Mouse (Mus musculus) embryo, embryonic 11 days (tissue): ENCODE measurements at regions not wholly inside any gene's neighbourhood (a gene's known extent, or its start where the extent isn't known, plus 50 kb on each side); places are given as distances from the start of the nearest gene placed in this dataset.

Experiments used
- DNase-seq: peaks from one replicate; pipeline ENCODE4 v3.0.0-alpha.2; 2015

DNA sequence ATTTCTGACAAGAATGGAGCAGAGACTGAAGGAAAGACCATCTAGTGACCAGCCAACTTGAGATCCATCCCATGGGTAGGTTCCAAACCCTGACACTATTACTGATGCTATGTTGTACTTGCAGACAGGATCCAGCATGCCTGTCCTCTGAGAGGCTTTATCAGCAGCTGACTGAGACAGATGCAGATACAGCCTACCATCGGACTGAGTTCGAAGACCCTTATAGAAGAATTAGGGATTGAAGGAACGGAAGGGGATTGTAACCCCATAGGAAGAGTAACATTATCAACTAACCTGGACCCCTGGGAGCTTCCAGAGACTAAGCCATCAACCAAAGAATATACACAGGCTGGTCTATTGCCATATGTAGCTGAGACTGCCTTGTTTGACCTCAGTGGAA, 183.1 kb upstream of the Adcy2 start:
- DNase-seq, result no peak

DNA sequence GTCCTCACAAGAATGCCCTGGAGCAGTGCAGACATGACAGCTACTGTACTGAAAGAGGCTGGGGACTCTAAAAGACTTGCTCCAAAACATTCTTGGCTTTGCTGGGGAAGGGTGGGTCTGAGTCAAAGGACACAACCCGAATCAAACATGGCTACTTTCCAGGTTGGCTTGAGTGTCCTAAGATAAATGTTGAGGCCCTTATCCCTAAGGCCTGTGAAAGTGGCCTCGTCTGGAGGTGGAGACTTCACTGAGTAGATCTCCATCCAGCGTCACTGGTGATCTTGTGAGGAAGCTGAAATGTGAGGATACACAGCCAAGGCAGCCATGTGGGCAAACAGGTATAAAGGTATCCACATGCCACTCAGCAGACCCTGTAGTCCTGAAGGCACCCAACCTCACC, 191.3 kb upstream of the Adcy2 start:
- no peak for DNase-seq

DNA sequence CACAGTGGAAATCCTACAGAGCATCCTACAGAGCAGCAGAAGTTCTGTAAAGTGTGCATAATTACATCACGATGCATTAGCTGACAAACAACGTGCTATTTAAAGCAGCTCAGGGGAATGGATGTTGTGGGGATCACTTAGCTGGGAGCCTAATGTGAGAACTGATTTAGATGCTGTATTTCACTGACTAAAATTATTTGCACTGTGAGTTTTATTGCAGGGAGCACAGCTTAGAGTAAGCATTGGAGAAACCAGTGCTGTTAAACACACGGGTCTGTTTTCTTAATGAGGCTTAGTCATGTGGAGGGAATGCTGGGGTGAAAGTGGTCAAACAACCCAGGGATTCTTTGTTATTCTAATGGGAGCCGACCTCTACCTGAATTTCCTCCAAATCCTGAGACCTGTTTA, 197.1 kb upstream of the Adcy2 start:
- no peak for DNase-seq

DNA sequence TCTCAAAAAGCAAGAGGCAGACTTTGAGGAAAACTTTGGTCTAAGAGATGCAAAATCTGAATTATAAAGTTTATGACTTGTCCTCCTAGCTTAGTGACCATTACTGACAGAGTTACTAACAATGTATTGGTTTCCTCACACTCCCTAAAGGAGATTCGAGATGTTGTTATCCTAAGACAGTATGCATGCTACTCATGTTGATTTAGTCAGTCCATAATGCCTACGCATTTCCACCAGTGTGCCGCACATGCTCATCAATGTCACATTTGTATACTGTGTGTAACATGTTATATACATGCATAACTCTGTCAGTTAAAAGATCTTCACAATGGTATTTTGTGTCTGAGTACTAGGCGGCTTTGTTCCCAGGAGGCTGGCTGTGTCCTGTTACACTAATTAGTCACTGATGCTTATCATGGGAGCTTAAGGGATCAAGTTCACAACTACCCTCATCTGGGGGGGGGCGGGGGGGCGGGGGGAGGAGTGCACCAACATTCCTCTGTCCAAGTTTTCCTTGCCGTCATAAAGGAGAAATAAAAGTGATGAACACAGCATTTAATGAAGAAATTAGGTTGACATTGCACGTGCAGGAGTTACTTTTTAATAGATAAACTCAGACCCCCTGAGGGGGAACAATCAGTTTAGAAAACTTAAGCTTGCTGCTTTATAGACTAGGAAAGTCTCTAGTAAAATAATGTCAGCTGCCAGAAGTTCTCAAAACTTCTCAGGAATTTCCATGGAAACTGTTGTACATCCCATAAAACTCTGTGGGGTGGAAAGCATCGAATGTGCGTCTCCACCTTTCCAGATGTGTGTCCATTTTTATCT, 208.6 kb upstream of the Adcy2 start:
- no peak for DNase-seq

DNA sequence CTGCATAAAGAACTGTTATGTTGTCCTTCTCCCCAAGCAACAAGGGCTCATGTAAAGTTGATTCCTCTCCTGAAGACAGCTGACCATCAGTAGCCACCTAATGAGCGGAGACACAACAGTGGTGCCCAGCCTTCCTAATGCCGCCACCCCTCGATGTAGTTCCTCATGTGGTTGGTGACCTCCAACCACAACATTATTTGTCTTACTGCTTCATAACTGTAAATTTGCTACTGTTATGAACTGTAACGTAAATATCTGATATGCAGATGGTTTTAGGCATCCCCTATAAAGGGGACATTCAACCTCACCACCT, 209.2 kb upstream of the Adcy2 start:
- no peak for DNase-seq

DNA sequence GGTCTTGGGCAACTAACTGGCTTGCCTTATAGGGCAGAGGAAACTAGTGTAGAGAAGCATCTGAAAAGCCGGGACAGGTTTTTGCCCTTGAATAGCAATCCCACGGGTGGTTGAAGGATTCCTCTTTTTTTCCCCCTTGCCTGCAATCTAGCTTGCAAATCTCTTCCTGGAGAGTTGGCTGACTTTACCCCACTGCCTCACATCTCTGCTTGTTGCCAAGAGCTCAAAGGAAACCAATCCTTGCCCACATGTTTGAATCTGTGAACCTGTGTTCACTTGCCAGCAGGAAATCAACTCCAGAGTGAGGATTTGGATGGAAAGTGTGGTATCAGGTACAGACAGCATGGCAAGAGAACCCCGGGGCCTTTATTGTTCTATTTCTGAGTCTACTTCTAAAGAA, 217.2 kb upstream of the Adcy2 start:
- no peak for DNase-seq

DNA sequence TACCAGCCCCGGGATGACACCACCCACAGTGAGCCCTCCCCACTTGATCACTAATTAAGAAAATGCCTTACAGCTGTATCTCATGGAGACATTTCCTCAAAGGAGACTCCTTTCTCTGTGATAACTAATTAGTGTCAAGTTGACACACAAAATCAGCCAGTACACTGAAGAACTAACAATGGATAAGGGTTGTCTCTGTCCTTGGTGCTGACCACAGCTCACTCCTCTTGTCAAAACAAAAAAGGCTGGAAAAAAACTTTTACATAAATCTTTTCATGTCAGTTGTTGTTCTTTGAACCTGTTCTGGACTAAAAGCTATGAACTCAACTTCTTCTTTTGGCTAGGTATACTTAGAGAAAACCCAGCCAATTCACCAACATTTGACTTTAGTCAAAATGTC, 221.1 kb upstream of the Adcy2 start:
- peak; percentile 58 for DNase-seq

DNA sequence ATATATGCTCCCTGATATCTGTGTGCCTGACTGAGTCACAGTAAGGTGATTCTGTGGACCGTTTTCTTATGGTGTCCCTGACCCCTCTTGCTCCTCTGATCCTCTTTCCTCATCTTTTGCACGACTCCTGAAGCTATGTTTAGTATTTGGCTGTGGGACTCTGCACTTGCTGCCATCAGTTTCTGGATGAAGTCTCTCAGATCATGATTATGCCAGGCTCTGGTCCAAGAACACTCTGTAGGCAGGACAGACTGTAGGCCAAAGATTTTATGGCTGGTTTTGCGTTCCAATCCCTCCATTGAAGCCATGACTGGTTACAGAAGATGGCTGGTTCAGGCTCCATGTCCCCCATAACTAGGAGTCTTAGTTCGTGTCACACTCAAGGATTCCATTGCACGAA, 227.2 kb upstream of the Adcy2 start:
- no peak for DNase-seq

DNA sequence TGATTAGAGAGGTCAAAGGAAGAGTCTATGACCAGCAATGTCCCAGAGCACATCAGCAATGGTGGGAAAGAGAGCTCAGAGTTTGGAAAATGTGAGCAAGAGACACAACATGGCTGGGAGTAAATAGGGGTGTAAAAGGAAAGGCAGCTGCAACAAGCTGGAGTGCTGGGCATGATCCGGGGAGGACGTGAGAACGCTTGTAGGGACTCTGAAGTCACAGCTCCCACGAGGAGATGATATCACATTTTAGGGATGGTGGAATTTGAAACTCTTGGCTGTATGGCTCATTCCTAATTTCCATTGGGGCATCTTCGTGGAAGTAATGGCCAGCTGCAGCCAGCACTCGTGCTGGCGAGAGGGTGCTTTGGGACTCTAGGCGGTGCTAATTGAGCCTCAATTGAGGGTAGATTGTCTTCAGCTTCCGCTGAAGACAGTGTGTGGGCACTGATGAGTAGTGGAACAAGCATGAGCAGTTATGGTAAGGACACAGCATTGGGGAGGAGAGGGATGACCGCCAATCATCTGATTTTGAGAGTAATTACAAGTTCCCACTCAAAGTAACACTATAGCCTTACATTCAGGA, 231.1 kb upstream of the Adcy2 start:
- no peak for DNase-seq

DNA sequence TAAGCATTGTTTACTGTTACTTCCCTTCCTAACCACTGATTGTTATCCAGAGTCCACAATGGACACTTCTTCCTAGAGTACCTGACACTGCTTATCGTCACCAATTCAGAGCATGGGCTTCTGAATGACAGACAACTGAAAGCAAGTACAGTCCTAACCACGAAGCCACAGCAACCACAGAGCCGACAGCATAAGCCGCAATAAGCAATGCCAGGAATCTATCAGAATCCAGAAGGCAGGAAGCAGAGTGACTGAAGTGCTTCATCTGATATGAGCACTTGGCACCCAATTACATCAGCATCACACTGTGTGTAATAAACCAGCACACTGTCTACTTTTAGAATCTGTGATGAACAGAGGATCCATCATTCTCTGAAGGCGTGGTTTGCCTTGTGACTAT, 237.0 kb upstream of the Adcy2 start:
- DNase-seq, result no peak

DNA sequence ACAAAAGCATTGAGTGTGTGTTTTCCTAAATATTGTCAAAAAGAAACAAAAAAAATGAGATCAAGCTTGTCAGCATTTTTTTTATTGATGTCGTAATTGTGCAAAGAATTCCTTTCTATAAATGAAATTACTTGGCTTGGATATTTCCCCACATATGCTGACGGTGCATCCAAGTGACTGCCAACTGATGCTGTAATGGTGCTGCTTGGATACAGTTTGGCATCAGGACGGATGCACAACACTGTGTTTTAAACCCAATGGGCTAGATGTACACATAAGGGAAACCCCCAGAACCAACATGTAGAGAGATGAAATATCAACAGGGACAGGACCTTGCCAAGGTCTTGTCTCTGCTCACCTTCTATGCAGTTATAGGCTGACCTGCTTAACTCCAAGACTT, 238.6 kb upstream of the Adcy2 start:
- no peak for DNase-seq

DNA sequence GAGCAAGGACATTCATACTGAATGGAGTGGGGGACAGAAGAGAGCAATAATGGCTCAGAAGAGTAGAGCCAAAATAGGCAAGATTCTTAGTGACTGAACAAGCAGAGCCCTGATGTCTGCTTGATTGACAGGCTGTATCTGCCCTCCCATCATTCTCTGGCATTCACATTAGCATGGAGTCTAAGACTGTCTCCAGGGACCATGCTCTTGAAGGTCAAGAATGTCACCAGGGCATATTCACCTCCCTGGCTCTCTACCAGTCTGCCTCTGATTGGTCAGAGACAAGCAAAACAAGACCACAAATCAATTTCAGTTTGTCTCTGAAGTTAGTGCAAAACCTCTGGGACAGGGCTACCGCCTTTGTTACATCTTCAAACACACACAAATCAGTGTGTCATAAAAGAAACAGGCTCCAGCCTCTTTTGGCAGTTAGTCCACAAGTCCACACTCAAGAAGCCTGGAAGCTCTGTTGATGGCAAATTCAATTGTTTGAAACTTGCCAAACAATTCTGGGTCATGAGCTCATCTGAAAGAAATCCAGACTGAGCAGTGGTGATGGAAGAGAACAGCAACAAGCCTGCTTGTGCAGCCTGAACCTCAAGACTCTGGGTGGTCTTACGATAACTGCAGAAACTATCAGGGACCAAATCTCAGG, 240.0 kb upstream of the Adcy2 start:
- DNase-seq, result no peak

DNA sequence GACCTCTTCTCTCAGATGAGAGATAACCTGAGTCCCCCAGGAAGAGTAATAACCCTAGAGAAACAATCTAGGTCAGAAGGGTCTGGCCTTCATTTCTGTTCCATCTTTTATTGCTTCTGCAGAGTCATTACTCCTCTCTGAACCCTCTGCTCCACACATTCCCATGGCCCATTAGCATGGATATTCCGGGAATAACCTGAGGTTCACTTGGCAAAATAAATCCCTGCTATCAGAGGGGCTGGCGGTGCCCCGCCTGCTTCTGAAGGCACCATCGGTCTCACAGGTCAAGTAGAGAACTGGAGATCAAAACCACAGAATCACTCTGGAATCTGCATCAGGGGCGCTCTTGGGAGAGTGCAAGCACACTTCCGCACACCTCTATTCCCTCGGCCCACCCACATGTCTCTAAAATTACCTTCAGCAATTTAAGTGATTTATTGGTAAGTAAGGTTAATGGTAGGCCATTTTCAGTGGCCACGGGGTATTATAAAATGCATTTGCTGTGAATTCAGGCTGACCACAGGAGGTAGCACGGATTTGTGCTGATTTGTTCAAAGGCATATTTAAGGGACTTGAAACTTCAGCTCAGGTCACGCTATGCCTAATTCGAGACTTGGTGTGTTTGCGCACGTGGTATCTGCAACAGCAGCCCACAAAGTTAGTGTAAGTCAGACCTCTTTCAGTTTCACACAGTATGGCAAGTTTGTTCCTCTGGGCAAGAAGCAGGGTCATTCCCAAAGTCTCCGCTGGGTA, 243.4 kb upstream of the Adcy2 start:
- DNase-seq, result no peak

DNA sequence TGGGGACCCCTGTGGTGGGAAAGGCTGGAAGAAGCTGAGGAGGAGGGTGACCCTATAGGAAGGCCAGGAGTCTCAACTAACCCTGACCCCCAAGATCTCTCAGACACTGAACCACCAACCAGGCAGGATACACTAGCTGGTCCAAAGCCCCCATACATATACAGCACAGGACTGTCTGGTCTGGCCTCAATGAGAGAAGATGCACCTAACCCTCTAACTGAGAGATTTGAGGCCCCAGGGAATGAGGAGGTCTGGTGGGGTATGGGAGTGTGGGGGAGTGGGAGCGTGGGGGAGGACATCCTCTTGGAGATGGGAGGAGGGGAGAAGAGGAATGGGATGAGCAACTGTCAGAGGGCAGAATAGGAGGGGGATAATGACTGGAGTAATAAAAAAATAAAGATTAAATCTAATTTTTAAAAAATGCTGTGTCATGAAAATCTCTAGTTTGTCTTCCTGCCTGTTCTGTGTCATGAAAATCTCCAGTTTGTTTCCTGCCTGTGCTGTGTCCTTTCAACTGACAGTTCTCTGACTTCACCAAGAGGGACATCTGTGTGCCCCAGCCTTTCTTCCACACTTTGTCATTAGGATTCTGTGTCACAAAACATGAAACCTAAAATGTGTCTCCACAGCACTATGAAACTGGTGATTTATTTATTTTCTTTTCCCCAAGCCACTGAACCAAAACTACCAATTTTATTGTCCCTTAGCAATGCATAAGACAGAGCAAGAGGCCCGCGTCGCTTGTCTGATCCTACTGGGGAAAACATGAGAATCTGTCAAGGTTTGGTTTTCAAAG, 251.2 kb upstream of the Adcy2 start:
- no peak for DNase-seq

DNA sequence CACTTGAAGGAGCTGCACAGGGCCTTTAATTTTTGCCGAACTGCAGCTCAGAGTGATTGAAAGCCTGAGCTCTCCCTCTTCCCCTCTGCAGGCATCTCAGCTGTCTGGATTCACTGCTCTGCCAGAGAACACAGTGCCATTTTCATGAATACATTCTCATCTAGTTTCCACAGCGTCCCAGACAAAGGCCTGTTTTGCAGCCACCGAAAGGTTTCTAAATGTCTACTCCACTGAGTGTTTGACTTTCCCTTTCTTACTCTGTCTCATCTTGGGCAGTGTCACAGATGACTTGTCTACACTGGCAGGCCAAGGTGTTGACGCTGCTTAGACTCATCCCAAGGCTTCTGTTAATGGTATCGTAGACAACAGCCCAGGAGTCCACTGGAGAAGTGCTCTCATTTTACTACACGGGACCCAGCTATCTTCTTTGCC, 251.8 kb upstream of the Adcy2 start:
- no peak for DNase-seq

DNA sequence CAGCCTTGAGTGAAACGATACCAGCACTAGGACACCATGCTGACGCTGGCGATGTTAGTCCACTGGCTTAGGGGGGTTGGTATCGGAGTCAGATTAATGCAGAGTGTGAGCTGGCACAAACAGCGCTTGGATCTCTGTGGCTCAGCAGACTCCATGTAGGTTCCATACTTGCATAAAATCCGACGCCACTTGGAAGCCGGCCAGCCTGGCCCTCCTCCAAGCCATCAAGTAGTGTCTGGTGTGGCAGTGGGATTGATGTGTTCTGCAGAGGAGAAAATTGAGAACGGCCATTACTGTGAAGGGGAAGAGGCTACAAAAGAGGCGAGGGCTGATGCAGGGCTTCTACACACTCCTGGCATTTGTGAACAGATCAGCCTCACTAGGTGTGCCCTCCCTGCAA, 253.0 kb upstream of the Adcy2 start:
- no peak for DNase-seq

DNA sequence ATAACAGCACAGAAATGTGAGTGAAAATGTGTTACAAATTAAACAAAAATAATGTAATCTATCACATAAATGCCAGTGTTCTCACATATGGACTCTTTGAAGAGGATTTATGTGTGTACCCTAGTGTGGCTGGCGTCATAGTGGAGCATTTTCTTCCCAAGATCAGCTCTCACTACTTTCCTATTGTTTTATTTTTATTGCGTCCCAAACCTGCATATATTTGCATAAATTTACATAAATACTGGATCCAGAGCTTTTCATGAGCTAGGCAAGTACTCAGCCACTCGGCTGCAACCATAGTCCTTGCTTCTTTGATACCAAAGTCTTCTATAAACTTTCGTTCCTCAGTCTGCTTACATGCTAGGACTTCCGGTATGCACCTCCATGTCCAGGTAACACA, 261.1 kb upstream of the Adcy2 start:
- no peak for DNase-seq

DNA sequence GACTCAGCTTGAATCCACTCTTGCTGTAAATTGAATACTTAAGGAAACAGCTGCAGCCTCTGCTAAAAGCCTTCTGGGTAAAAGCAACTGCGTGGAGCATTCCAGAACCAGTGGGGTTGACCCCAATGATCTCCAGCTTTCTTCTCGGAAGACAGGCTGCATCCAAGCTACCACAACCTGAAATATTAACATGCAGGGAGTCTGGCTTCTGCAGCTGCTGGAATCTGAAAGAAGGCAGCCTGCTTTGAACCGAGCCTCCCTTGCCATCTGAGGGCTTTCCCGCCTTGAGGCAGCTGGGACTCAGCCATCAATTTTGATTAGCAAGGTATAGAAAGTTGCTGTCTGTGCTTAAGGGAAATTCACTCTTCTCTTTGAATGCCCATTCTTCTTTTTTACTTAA, 261.6 kb upstream of the Adcy2 start:
- no peak for DNase-seq

DNA sequence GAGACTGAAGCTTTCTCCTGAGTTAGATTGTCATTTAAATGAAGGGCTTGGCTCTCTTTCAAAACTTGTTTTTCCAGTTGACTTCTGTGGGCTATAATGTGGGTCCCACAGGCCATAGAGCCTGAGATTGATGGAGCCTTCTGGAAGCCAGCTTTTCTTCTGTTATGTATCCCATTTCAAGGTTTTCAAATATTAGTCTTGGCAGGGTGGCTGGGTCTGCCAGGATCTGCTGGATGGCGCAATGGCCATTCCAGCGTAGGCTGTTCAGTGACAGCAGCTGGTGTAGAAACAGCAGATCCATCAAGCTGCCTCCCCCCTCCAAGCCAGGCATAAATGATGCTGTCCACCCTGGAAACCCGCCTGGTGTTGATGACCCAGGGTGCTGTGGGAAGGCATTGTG, 264.4 kb upstream of the Adcy2 start:
- no peak for DNase-seq

DNA sequence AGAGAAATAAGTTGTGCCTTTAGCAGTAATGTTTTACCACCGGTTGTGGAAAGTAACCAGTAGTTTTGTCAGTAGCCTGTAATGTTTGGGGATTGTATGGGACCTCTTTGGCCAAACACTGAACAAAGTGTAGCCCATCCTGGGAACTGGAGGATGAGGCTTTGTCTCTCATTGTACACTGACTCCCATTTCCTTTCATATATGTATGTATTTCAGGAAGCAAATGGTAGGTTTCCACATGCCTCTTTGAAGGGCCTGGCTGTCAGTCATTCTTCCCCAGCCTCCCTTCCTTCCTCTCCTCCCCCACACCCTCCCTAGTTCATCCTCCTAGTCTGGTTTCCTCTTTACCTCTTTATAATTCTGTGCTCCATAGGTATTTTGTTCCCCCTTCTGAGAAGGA, 266.7 kb upstream of the Adcy2 start:
- no peak for DNase-seq

DNA sequence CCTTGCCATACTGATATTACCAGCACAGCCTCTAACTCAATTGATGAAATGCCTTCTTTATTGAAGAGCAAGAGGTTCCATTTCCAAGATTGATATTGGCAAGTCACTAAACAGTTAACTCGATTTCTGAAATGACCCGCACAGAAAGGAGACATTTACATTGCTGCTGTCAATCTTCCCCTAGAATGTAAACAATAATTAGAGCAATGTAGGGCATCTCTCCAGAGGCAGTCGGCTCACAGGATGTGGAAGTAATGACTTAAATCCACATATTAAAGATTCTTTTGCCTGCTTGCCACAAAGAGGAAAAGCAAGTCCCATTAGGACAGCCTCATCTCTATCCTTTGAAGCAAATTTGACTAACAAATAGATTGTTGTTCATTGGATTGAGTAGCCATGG, 261.0 kb upstream of the Nsun2 start:
- no peak for DNase-seq

DNA sequence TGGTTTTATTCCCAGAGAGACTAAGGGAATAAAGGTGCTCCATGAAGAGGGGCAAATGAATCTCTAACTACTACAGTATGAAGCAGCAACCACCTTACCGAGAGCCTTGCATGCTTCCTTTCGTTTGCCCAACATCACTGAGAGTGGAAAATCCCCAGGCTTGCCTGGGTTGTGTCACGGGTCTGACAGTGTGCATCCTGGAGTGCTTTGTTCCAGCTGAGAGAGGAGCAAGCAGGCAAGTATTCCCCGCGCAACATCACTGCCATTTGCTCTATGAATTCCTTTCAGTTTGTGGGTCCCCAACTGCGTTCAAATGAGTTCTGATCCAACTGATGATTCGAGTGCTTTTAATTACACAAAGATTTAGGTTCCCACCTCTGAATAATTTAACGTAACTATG, 253.9 kb upstream of the Nsun2 start:
- DNase-seq, result no peak

DNA sequence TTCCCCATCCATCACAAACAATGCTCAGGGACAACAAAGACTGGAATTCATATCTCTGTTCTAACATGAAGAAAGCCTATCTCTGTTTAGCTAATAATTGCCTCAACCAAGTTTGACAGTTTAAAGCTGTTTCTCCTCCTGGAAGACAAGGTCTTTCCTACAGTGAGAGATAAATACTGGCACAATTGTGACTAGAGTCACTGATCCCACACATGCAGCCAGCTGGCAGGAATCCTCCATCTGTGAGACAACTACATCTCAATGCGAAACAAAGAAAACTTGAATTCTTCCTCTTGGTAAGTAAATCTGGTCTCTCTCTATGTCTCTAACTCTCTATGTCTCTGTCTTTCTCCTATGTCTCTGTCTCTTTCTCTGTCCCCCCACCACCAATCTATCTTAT, 239.1 kb upstream of the Nsun2 start:
- no peak for DNase-seq
